Mouse (Mus musculus): ENCODE measurements around the gene Gm42688. TPM values are rescaled to one million over a fixed set of nuclear protein-coding genes. Genes with fewer than 3 reads are reported as not detected.

The Gm42688 gene
- polyA plus RNA-seq, 1 experiment from 2014 or later, result 2.7 TPM

- under 1% methylated on average over 50 of the region's 52 CpGs for WGBS
- no peak for ATAC-seq (ENCODE audit: insufficient read depth, low FRiP score, low read depth)
- Histone ChIP-seq H3K4me2 (peak overlapping the region; percentile 97), H3K9ac (peak overlapping the region; percentile 75), H3K4me3 (replicated peaks) (peak overlapping the region; percentile 59), H3K4me1 (peaks cover 45% of the 10 kb centered on the region), H3K9me3 (no peaks in the 10 kb centered on the region), H3K27me3 (replicated peaks) (no peaks in the 10 kb centered on the region), H3K36me3 (peaks cover 13% of the 10 kb centered on the region), H3K27ac (peak overlapping the region; percentile 98)
Measured at GRCm38 (mm10) chr6:83121863-83122710, 20.7 kb downstream of the Gm42688 start.

GRCm38 (mm10) chr6:83122961-83123360 lies 21.5 kb downstream of the Gm42688 start:
- no peak overlapping the region for H3K9ac ChIP-seq
- H3K27me3 ChIP-seq (replicated peaks), result no peaks in the 10 kb centered on the region
- H3K4me2 ChIP-seq, result peak overlapping the region; percentile 97
- peak overlapping the region; percentile 59; the same call in 1 of the 2 replicates for H3K4me3 ChIP-seq (replicated peaks)
- H3K4me1 ChIP-seq, result peaks cover 45% of the 10 kb centered on the region
- WGBS, result 79% methylated on average over 5 of the region's 5 CpGs
- no peak for ATAC-seq (ENCODE audit: insufficient read depth, low FRiP score, low read depth)
- H3K27ac ChIP-seq, result peak overlapping the region; percentile 98; the same call in 1 of the 2 replicates
- peaks cover 9% of the 10 kb centered on the region for H3K36me3 ChIP-seq
- no peaks in the 10 kb centered on the region for H3K9me3 ChIP-seq

DNA sequence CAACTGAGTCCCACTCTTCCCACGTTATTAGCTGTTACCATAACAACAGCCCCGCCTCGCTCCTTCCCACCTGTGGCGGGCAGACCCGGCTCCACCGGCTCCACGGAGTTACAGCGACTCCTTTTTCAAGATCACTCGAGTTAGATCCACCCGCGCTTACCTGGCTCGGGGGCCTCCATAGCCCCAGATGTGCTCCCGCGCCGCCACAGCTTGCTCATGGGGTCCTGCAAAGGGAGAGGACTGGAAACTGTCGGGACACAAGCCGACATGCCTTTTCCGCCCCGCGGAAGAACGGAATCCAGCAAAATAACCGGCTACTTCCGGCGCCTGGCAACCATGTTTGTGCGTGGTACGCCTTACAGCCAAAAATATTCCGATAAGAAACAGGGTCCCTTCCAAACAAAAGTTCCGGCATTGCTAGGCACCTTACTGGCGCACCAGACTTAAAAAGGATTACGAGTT lies 23.5 kb downstream of the Gm42688 start:
- under 1% methylated on average over 30 of the region's 30 CpGs for WGBS
- 0 out of 2 replicates have a peak, but pooled peaks have one; percentile 3 for ATAC-seq (ENCODE audit: insufficient read depth, low FRiP score, low read depth)
- peak overlapping the region; percentile 60 for H3K9ac ChIP-seq
- H3K27me3 ChIP-seq (replicated peaks), result no peaks in the 10 kb centered on the region
- peak overlapping the region; percentile 89 for H3K4me2 ChIP-seq
- H3K9me3 ChIP-seq, result no peaks in the 10 kb centered on the region
- peak overlapping the region; percentile 75 for H3K27ac ChIP-seq
- peak overlapping the region; percentile 71 for H3K4me3 ChIP-seq (replicated peaks)
- no peaks in the 10 kb centered on the region; the same call in 1 of the 2 replicates for H3K36me3 ChIP-seq
- H3K4me1 ChIP-seq, result peaks cover 32% of the 10 kb centered on the region

GRCm38 (mm10) chr6:83125331-83125730 lies 23.9 kb downstream of the Gm42688 start, which contains the start of gene Ino80b:
TSS of gene Ino80b (minus strand) at chr6:83125431.
- ATAC-seq (ENCODE audit: insufficient read depth, low FRiP score, low read depth), result no peak
- Histone ChIP-seq H3K4me2 (peak within 1 kb of the TSS; percentile 89), H3K9ac (peak within 1 kb of the TSS; percentile 60), H3K4me1 (peaks cover 28% of the 10 kb centered on the region), H3K36me3 (no peaks in the 10 kb centered on the region), H3K4me3 (replicated peaks) (peak within 1 kb of the TSS; percentile 71), H3K27me3 (replicated peaks) (no peaks in the 10 kb centered on the region), H3K27ac (peak within 1 kb of the TSS; percentile 75), H3K9me3 (no peaks in the 10 kb centered on the region)
- 22% methylated on average over 5 of the region's 5 CpGs for WGBS

DNA sequence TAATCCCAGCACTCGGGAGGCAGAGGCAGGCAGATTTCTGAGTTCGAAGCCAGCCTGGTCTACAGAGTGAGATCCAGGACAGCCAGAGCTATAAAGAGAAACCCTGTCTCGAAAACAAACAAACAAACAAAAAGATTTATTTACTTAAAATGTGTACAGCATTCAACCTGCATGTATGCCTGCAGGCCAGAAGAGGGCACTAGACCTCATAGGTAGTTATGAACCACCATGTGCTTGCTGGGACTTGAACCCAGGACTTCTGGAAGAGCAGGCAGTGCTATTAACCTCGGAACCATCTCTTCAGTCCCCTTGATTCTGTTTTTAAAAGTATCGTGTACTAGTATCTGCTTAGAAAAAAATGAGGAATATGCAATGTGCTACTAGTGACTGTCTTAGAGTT lies 26.0 kb downstream of the Gm42688 start:
- H3K9ac ChIP-seq, result no peak overlapping the region
- ATAC-seq (ENCODE audit: insufficient read depth, low FRiP score, low read depth), result no peak
- H3K4me1 ChIP-seq, result peaks cover 33% of the 10 kb centered on the region
- no peak overlapping the region for H3K4me2 ChIP-seq
- H3K4me3 ChIP-seq (replicated peaks), result no peak overlapping the region
- no peaks in the 10 kb centered on the region for H3K36me3 ChIP-seq
- H3K27ac ChIP-seq, result no peak overlapping the region
- no peaks in the 10 kb centered on the region for H3K9me3 ChIP-seq
- WGBS, result 93% methylated on average over 5 of the region's 5 CpGs
- no peaks in the 10 kb centered on the region for H3K27me3 ChIP-seq (replicated peaks)

DNA sequence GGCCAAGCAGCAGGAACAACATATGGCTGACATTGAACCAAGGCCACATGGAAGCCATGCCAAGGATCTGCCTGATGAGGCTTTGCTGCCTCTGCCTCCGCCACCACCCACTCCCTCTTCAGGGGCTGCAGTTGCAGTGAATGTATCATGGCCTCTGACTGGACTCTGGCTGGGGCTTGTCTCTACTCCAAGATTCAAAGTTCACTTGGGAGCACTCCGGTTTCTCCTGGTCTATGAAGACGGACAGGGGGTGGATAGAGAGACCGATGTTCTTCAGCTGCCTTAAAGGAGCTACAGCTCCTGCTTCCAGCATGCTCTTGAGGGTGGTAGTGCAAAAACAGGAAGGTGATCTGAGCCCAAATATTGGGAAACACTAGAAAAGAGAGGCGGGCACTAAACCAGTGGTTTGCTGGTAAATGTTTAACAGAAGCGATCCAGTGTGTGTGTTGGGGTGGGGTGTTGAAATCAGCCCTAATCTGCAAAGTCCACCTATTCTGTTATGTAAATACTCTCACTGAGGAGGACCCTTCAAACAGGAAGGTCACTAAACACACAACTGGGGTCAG lies 30.1 kb downstream of the Gm42688 start:
- H3K27ac ChIP-seq, result peak overlapping the region; percentile 82
- 46% methylated on average over 6 of the region's 6 CpGs for WGBS
- H3K9me3 ChIP-seq, result no peaks in the 10 kb centered on the region
- H3K9ac ChIP-seq, result no peak overlapping the region
- peak; percentile 69 for ATAC-seq (ENCODE audit: insufficient read depth, low FRiP score, low read depth)
- peaks cover 33% of the 10 kb centered on the region for H3K4me1 ChIP-seq
- H3K36me3 ChIP-seq, result no peaks in the 10 kb centered on the region
- no peaks in the 10 kb centered on the region for H3K27me3 ChIP-seq (replicated peaks)
- H3K4me2 ChIP-seq, result 0 out of 2 replicates have a peak overlapping the region, but pooled peaks have one; percentile 6
- H3K4me3 ChIP-seq (replicated peaks), result no peak overlapping the region

GRCm38 (mm10) chr6:83132176-83132919 lies 30.9 kb downstream of the Gm42688 start:
- WGBS, result 71% methylated on average over 9 of the region's 9 CpGs
- Histone ChIP-seq H3K27ac (peak overlapping the region; percentile 82), H3K4me1 (peaks cover 33% of the 10 kb centered on the region), H3K9ac (no peak overlapping the region), H3K4me2 (no peak overlapping the region), H3K27me3 (replicated peaks) (no peaks in the 10 kb centered on the region), H3K9me3 (no peaks in the 10 kb centered on the region), H3K4me3 (replicated peaks) (no peak overlapping the region), H3K36me3 (no peaks in the 10 kb centered on the region)
- ATAC-seq (ENCODE audit: insufficient read depth, low FRiP score, low read depth), result no peak

- Histone ChIP-seq H3K27me3 (replicated peaks) (no peaks in the 10 kb centered on the region), H3K36me3 (no peaks in the 10 kb centered on the region), H3K9ac (no peak overlapping the region), H3K27ac (no peak overlapping the region), H3K4me3 (replicated peaks) (no peak overlapping the region), H3K9me3 (no peaks in the 10 kb centered on the region), H3K4me1 (peaks cover 50% of the 10 kb centered on the region), H3K4me2 (no peak overlapping the region)
- no peak for ATAC-seq (ENCODE audit: insufficient read depth, low FRiP score, low read depth)
- 60% methylated on average over 3 of the region's 3 CpGs for WGBS
Measured at GRCm38 (mm10) chr6:83134226-83134625, 32.8 kb downstream of the Gm42688 start.

- no peaks in the 10 kb centered on the region for H3K36me3 ChIP-seq
- H3K4me2 ChIP-seq, result peak within 1 kb of the TSS; percentile 87
- peak within 1 kb of the TSS; percentile 67 for H3K9ac ChIP-seq
- 59% methylated on average over 7 of the region's 7 CpGs for WGBS
- ATAC-seq (ENCODE audit: insufficient read depth, low FRiP score, low read depth), result no peak
- no peaks in the 10 kb centered on the region for H3K27me3 ChIP-seq (replicated peaks)
- H3K9me3 ChIP-seq, result no peaks in the 10 kb centered on the region
- peak within 1 kb of the TSS; percentile 56 for H3K4me3 ChIP-seq (replicated peaks)
- H3K4me1 ChIP-seq, result peaks cover 53% of the 10 kb centered on the region
- peak within 1 kb of the TSS; percentile 100 for H3K27ac ChIP-seq
Measured at GRCm38 (mm10) chr6:83134951-83135513, 33.6 kb downstream of the Gm42688 start, which contains the start of gene Rtkn. TSS of gene Rtkn (plus strand) at chr6:83135463.

DNA sequence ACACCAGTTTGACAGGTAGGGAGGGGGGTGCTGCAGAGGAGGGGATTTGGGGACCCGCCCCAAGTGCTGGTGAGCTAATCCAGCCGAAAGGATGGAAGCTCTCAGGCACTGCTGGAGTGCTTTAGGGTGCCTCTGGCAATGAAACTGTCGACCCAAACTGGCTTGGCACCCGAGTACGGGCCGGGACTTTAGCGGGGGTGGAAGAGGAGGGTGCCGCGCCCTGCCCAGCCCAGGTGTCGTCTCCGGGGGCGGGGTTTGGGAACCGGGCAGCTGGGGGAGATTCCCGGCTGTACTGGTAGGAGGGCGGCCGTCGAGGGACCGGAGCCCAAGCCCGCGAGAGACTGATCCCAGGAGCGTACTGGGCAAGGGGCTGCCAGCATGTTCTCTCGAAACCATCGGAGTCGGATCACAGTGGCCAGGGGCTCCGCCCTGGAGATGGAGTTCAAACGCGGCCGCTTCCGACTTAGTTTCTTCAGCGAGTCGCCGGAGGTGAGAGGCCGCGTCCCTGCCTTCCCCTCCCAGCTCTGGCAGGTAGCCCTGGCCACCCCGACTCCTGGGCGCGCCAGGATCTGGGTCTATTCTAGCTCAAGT lies 34.2 kb downstream of the Gm42688 start:
- no peaks in the 10 kb centered on the region for H3K27me3 ChIP-seq (replicated peaks)
- H3K4me3 ChIP-seq (replicated peaks), result peak overlapping the region; percentile 56
- H3K27ac ChIP-seq, result peak overlapping the region; percentile 100
- peak overlapping the region; percentile 67 for H3K9ac ChIP-seq
- ATAC-seq (ENCODE audit: insufficient read depth, low FRiP score, low read depth), result no peak
- 7% methylated on average over 37 of the region's 37 CpGs for WGBS
- H3K4me1 ChIP-seq, result peaks cover 53% of the 10 kb centered on the region
- peak overlapping the region; percentile 87 for H3K4me2 ChIP-seq
- no peaks in the 10 kb centered on the region for H3K9me3 ChIP-seq
- H3K36me3 ChIP-seq, result no peaks in the 10 kb centered on the region

GRCm38 (mm10) chr6:83136291-83136880 lies 35.0 kb downstream of the Gm42688 start:
- 15% methylated on average over 5 of the region's 5 CpGs for WGBS
- H3K27me3 ChIP-seq (replicated peaks), result no peaks in the 10 kb centered on the region
- no peaks in the 10 kb centered on the region for H3K9me3 ChIP-seq
- peak overlapping the region; percentile 67 for H3K9ac ChIP-seq
- H3K27ac ChIP-seq, result peak overlapping the region; percentile 100
- peak overlapping the region; percentile 87 for H3K4me2 ChIP-seq
- H3K36me3 ChIP-seq, result no peaks in the 10 kb centered on the region
- no peak for ATAC-seq (ENCODE audit: insufficient read depth, low FRiP score, low read depth)
- H3K4me3 ChIP-seq (replicated peaks), result peak overlapping the region; percentile 56
- H3K4me1 ChIP-seq, result peaks cover 46% of the 10 kb centered on the region

All from stomach, embryonic 15.5 days (tissue).